18 mouse cellular contexts compared by ENCODE assay signal in the genomic region with DNA sequence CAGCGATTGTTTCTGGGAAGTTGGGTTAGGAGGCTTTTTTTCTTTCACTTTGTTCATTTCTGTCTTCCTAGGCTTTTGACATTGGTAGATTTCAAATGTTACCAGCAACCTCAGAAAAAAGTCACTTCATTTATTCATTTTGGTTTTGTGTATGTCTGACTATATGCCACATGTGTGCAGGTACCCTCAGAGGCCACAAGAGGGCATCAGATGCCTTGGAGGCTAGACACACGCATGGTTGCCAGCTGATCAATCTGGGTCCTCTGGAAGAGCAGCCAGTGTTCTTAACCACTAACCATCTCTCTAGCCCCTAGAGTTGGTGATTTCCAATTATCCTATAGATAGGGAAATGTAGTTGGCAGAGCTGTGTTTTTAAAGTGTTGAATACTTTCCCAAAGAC. TPM values are rescaled to one million over a fixed set of nuclear protein-coding genes. Genes with fewer than 3 reads are reported as not detected.
A peak's percentile ranks its signal among the peaks of the same experiment; 100 is the strongest.
DNase-seq lines count a peak whose midpoint lies in the region; ATAC-seq and TF ChIP-seq lines count a peak whose summit lies in the region.
"Had no signal": no experiment of that assay in that cellular context is flagged by ENCODE, and none has a peak within 500 bp of the region (broad histone marks: within the 10 kb centered on the region; RNA-seq: fewer than 3 reads in every experiment).

No protein-coding gene starts in this region.

- no peak for DNase-seq in forebrain, postnatal 0 days
- no peak for DNase-seq in left cerebral cortex, adult 2 months (ENCODE audit: extremely low spot score in 1 of 2, low spot score in 2 of 2)
- DNase-seq in left cerebral cortex, postnatal 4 days: no peak
- DNase-seq in testis, postnatal 10 days (ENCODE audit: low spot score): no peak
- DNase-seq in left cerebral cortex, postnatal 36 days (ENCODE audit: low spot score in 2 of 2): no peak
- DNase-seq: adrenal gland, adult 2 months; cerebellum, postnatal 14 days; lung, postnatal 36 days; spleen, adult 18-20 months; thymus, postnatal 14 days had no signal

- intact Hi-C loops in left cerebral cortex, adult 2 months (cut with DNase I): no loop called here
- intact Hi-C loops in left cerebral cortex, postnatal 4 days (cut with DNase I): no loop called here
- intact Hi-C loops in left cerebral cortex, postnatal 36 days (cut with DNase I): no loop called here

- no peak overlapping the region for H3K27ac ChIP-seq in forebrain, postnatal 0 days (ENCODE audit: low read depth, low read length)
- H3K27ac ChIP-seq in forebrain, embryonic 13.5 days: no peak overlapping the region
- H3K27ac ChIP-seq in left cerebral cortex, adult 2 months: no peak overlapping the region
- H3K27ac ChIP-seq in testis, adult 2 months (ENCODE audit: control insufficient read depth, insufficient read depth, low read depth, low read length): no peak overlapping the region
- H3K27ac ChIP-seq in heart, embryonic 11.5 days (ENCODE audit: low read depth, low read length): no peak overlapping the region
- H3K27ac ChIP-seq: heart, embryonic 15.5 days; neural tube, embryonic 12.5 days had no signal

- ATAC-seq in forebrain, postnatal 0 days: no peak
- no peak for ATAC-seq in forebrain, embryonic 13.5 days
- no peak for ATAC-seq in heart, embryonic 11.5 days (replicated peaks; ENCODE audit: insufficient number of reproducible peaks, low FRiP score, low TSS enrichment)

- no peaks in the 10 kb centered on the region for H3K27me3 ChIP-seq in forebrain, postnatal 0 days (ENCODE audit: insufficient read depth, low read length)
- H3K27me3 ChIP-seq in forebrain, embryonic 13.5 days: no peaks in the 10 kb centered on the region
- H3K27me3 ChIP-seq in testis, adult 2 months (ENCODE audit: control insufficient read depth, insufficient read depth, low read length): no peaks in the 10 kb centered on the region
- no peaks in the 10 kb centered on the region for H3K27me3 ChIP-seq in heart, embryonic 11.5 days (ENCODE audit: control insufficient read depth, insufficient read depth, low read length)
- H3K27me3 ChIP-seq: heart, embryonic 15.5 days; neural tube, embryonic 12.5 days had no signal

- H3K4me2 ChIP-seq in forebrain, postnatal 0 days (ENCODE audit: low read depth): no peak overlapping the region
- H3K4me2 ChIP-seq in forebrain, embryonic 13.5 days: no peak overlapping the region
- H3K4me2 ChIP-seq in heart, embryonic 11.5 days: no peak overlapping the region
- H3K4me2 ChIP-seq: heart, embryonic 15.5 days; neural tube, embryonic 12.5 days had no signal

- no peaks in the 10 kb centered on the region for H3K9me3 ChIP-seq in forebrain, postnatal 0 days (ENCODE audit: low read length)
- H3K9me3 ChIP-seq in forebrain, embryonic 13.5 days (replicated peaks): no peaks in the 10 kb centered on the region
- no peaks in the 10 kb centered on the region for H3K9me3 ChIP-seq in heart, embryonic 11.5 days (replicated peaks; ENCODE audit: control insufficient read depth, low read length)
- H3K9me3 ChIP-seq: heart, embryonic 15.5 days; neural tube, embryonic 12.5 days had no signal

- WGBS in forebrain, postnatal 0 days: 99% methylated on average over 2 of the region's 2 CpGs
- WGBS in forebrain, embryonic 13.5 days: 95% methylated on average over 2 of the region's 2 CpGs
- WGBS in heart, embryonic 11.5 days (ENCODE audit: insufficient replicate concordance): 78% methylated on average over 2 of the region's 2 CpGs

- no peak overlapping the region for H3K4me3 ChIP-seq in forebrain, postnatal 0 days (ENCODE audit: low read depth, low read length)
- H3K4me3 ChIP-seq in forebrain, embryonic 13.5 days: no peak overlapping the region
- no peak overlapping the region for H3K4me3 ChIP-seq in left cerebral cortex, adult 2 months
- no peak overlapping the region for H3K4me3 ChIP-seq in testis, adult 2 months (ENCODE audit: control insufficient read depth, low read depth, low read length)
- no peak overlapping the region for H3K4me3 ChIP-seq in heart, embryonic 11.5 days (ENCODE audit: low read depth, low read length)
- H3K4me3 ChIP-seq: heart, embryonic 15.5 days; neural tube, embryonic 12.5 days had no signal

- no peaks in the 10 kb centered on the region for H3K36me3 ChIP-seq in forebrain, postnatal 0 days (ENCODE audit: insufficient read depth)
- H3K36me3 ChIP-seq in forebrain, embryonic 13.5 days (ENCODE audit: poor library complexity, severe bottlenecking): peaks cover 19% of the 10 kb centered on the region
- no peaks in the 10 kb centered on the region for H3K36me3 ChIP-seq in testis, adult 2 months (ENCODE audit: control insufficient read depth, insufficient read depth, low read length)
- H3K36me3 ChIP-seq in heart, embryonic 11.5 days (ENCODE audit: control insufficient read depth, insufficient read depth, low read length): no peaks in the 10 kb centered on the region
- H3K36me3 ChIP-seq: neural tube, embryonic 12.5 days had no signal

- TF ChIP-seq POLR2A in testis, adult 2 months (IDR thresholded peaks at IDR 0.05; ENCODE audit: control insufficient read depth, low read depth, low read length): no peak

- 0 out of 2 replicates have a peak, but pooled peaks have one; percentile 5 for TF ChIP-seq CTCF in forebrain, postnatal 0 days (IDR thresholded peaks at IDR 0.05; ENCODE audit: low read depth)
- peak; percentile 10 for TF ChIP-seq CTCF in left cerebral cortex, adult 2 months (IDR thresholded peaks at IDR 0.05)
- peak; percentile 45; the same call in 1 of the 2 replicates for TF ChIP-seq CTCF in testis, adult 2 months (IDR thresholded peaks at IDR 0.05; ENCODE audit: control insufficient read depth, insufficient read depth, insufficient replicate concordance, low read depth, low read length)

- H3K4me1 ChIP-seq in forebrain, postnatal 0 days (ENCODE audit: insufficient read depth): 0 out of 2 replicates have a peak, but pooled peaks cover 6% of the 10 kb centered on the region
- peaks cover 28% of the 10 kb centered on the region for H3K4me1 ChIP-seq in forebrain, embryonic 13.5 days
- no peaks in the 10 kb centered on the region; the same call in none of the 2 replicates for H3K4me1 ChIP-seq in testis, adult 2 months (ENCODE audit: control insufficient read depth, insufficient read depth, low read length)
- no peaks in the 10 kb centered on the region for H3K4me1 ChIP-seq in heart, embryonic 11.5 days (ENCODE audit: control insufficient read depth, insufficient read depth, low read length)
- H3K4me1 ChIP-seq: heart, embryonic 15.5 days had no signal

- H3K9ac ChIP-seq in forebrain, postnatal 0 days: no peak overlapping the region
- no peak overlapping the region for H3K9ac ChIP-seq in forebrain, embryonic 13.5 days
- no peak overlapping the region for H3K9ac ChIP-seq in heart, embryonic 11.5 days (ENCODE audit: low read depth, low read length)
- H3K9ac ChIP-seq: heart, embryonic 15.5 days; neural tube, embryonic 12.5 days had no signal

RNA-seq across cellular contexts. Expression of a gene that starts 42.6 kb away (rescaled TPM):
- 3.0 and 3.2 TPM in 2 replicates for total RNA-seq in forebrain, postnatal 0 days (2014; rRNA removed)
- 4.4 and 8.0 TPM in 2 replicates for polyA plus RNA-seq in forebrain, postnatal 0 days (2015; fragmentation: Nextera tagmentation; extraction: Ambion mirVana)
- 7.2 and 19.7 TPM in 2 replicates for polyA plus RNA-seq in forebrain, embryonic 13.5 days (2015; fragmentation: Nextera tagmentation; extraction: Ambion mirVana)
- total RNA-seq in left cerebral cortex, adult 2 months (2021): 10 to 100 TPM; 24.2 to 27.1 TPM
- 1 to 10 TPM; 5.9 to 7.4 TPM for total RNA-seq in left cerebral cortex, postnatal 4 days (2021)
- 0.10 TPM in 1 of 2 replicates, not detected in the other for polyA plus RNA-seq in testis, adult 2 months (2012; rRNA removed)
- polyA plus RNA-seq in heart, embryonic 11.5 days (2014; fragmentation: Nextera tagmentation; extraction: Ambion mirVana): 0.37 and 0.62 TPM in 2 replicates
- total RNA-seq in left cerebral cortex, postnatal 36 days (2021): 10 to 100 TPM; 18.7 to 33.6 TPM
- total RNA-seq: gastrocnemius, postnatal 4 days; hematopoietic stem cell, adult 5-6 weeks; monocyte, adult 5-6 weeks had no signal
